Mouse (Mus musculus) urinary bladder, postnatal 25 days (tissue): ENCODE measurements around the gene Camsap2.

Experiments
- DNase-seq: peaks from one replicate; pipeline ENCODE4 v3.0.0; 2022; ENCODE audit warnings: low spot score

Camsap2 gene

GRCm38 (mm10) chr1:136258495-136258894, 87.4 kb downstream of the Camsap2 start:
- no peak for DNase-seq

- no peak for DNase-seq
Observed at GRCm38 (mm10) chr1:136255657-136256056, 90.2 kb downstream of the Camsap2 start.

- no peak for DNase-seq
Observed at GRCm38 (mm10) chr1:136255174-136255573, 90.7 kb downstream of the Camsap2 start.

- DNase-seq = no peak
Observed at GRCm38 (mm10) chr1:136254503-136255065, 91.3 kb downstream of the Camsap2 start.

GRCm38 (mm10) chr1:136253472-136253871, 92.4 kb downstream of the Camsap2 start:
- no peak for DNase-seq

- DNase-seq = no peak
Observed at GRCm38 (mm10) chr1:136249662-136250061, 96.2 kb downstream of the Camsap2 start.

- DNase-seq = peak; percentile 37
Observed at GRCm38 (mm10) chr1:136247393-136247792, 98.5 kb downstream of the Camsap2 start.

GRCm38 (mm10) chr1:136244469-136244868, 101.4 kb downstream of the Camsap2 start:
- no peak for DNase-seq

GRCm38 (mm10) chr1:136241801-136242200, 104.1 kb downstream of the Camsap2 start:
- DNase-seq = no peak

- DNase-seq = no peak
Observed at GRCm38 (mm10) chr1:136238495-136238894, 107.4 kb downstream of the Camsap2 start.

GRCm38 (mm10) chr1:136234595-136235092, 111.3 kb downstream of the Camsap2 start:
- no peak for DNase-seq

- DNase-seq = peak; percentile 37
Observed at GRCm38 (mm10) chr1:136233892-136234594, 111.9 kb downstream of the Camsap2 start, which contains the start of gene Inava. TSS of gene Inava (minus strand) at chr1:136234264.

- peak; percentile 17 for DNase-seq
Observed at GRCm38 (mm10) chr1:136232986-136233790, 112.7 kb downstream of the Camsap2 start.

- no peak for DNase-seq
Observed at GRCm38 (mm10) chr1:136232285-136232926, 113.5 kb downstream of the Camsap2 start.

GRCm38 (mm10) chr1:136231596-136231995, 114.3 kb downstream of the Camsap2 start:
- DNase-seq = peak; percentile 19

GRCm38 (mm10) chr1:136230201-136230600, 115.7 kb downstream of the Camsap2 start:
- peak; percentile 52 for DNase-seq

- no peak for DNase-seq
Observed at GRCm38 (mm10) chr1:136229040-136229373, 116.9 kb downstream of the Camsap2 start.

- peak; percentile 34 for DNase-seq
Observed at GRCm38 (mm10) chr1:136228328-136229039, 117.4 kb downstream of the Camsap2 start.

- peak; percentile 31 for DNase-seq
Observed at GRCm38 (mm10) chr1:136227870-136228269, 118.0 kb downstream of the Camsap2 start.

- DNase-seq = no peak
Observed at GRCm38 (mm10) chr1:136226626-136227025, 119.3 kb downstream of the Camsap2 start.

- no peak for DNase-seq
Observed at GRCm38 (mm10) chr1:136225846-136226245, 120.1 kb downstream of the Camsap2 start.
